Comparison of ENCODE assay signal across 17 mouse cellular contexts in the genomic region with DNA sequence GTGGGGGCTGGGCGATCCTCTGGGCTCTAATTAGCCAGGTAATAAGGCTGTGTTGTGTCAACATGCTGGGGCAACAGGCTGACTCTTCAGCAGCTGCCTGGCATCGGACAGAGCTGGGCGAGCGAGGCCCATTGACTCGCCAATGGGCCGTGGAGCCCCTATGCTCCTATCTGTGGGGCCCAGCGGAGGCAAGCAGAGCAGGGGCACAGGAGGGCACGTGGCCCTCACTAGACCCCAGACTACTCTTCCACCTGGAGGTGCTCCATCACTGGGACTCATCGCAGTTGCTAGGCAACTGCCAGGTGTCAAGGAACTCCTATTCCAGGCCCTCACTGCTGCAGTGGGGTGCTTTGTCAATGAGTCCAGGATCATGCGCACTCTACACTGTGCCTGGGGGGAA.
DNase-seq lines count a peak whose midpoint lies in the region; ATAC-seq and TF ChIP-seq lines count a peak whose summit lies in the region.
"Had no signal": no experiment of that assay in that cellular context is flagged by ENCODE, and none has a peak within 500 bp of the region (broad histone marks: within the 10 kb centered on the region; RNA-seq: fewer than 3 reads in every experiment).

No protein-coding gene starts in this region.

- no peak overlapping the region for H3K9ac ChIP-seq in kidney, embryonic 15.5 days
- H3K9ac ChIP-seq in forebrain, embryonic 13.5 days: no peak overlapping the region
- H3K9ac ChIP-seq in hindbrain, embryonic 15.5 days: no peak overlapping the region
- H3K9ac ChIP-seq in midbrain, postnatal 0 days (replicated peaks; ENCODE audit: low read length, poor library complexity, severe bottlenecking): no peak overlapping the region

- H3K9me3 ChIP-seq in kidney, embryonic 15.5 days (replicated peaks): 0 out of 2 replicates have a peak, but pooled peaks cover 3% of the 10 kb centered on the region
- H3K9me3 ChIP-seq in forebrain, embryonic 13.5 days (replicated peaks): no peaks in the 10 kb centered on the region; the same call in 1 of the 2 replicates
- no peaks in the 10 kb centered on the region for H3K9me3 ChIP-seq in hindbrain, embryonic 15.5 days
- no peaks in the 10 kb centered on the region for H3K9me3 ChIP-seq in midbrain, postnatal 0 days (ENCODE audit: low read length)

- peaks cover 54% of the 10 kb centered on the region for H3K27me3 ChIP-seq in kidney, embryonic 15.5 days
- H3K27me3 ChIP-seq in forebrain, embryonic 13.5 days: no peaks in the 10 kb centered on the region
- no peaks in the 10 kb centered on the region for H3K27me3 ChIP-seq in hindbrain, embryonic 15.5 days
- H3K27me3 ChIP-seq in midbrain, postnatal 0 days (ENCODE audit: insufficient read depth, low read length): no peaks in the 10 kb centered on the region

- no peaks in the 10 kb centered on the region for H3K36me3 ChIP-seq in kidney, embryonic 15.5 days
- H3K36me3 ChIP-seq in forebrain, embryonic 13.5 days (ENCODE audit: poor library complexity, severe bottlenecking): no peaks in the 10 kb centered on the region
- H3K36me3 ChIP-seq in hindbrain, embryonic 15.5 days: no peaks in the 10 kb centered on the region
- H3K36me3 ChIP-seq in midbrain, postnatal 0 days (ENCODE audit: insufficient read depth, low read length): no peaks in the 10 kb centered on the region

- no peak overlapping the region for H3K27ac ChIP-seq in kidney, embryonic 15.5 days
- no peak overlapping the region for H3K27ac ChIP-seq in forebrain, embryonic 13.5 days
- H3K27ac ChIP-seq in hindbrain, embryonic 15.5 days (replicated peaks): no peak overlapping the region
- no peak overlapping the region for H3K27ac ChIP-seq in midbrain, postnatal 0 days (ENCODE audit: low read depth, low read length)
- H3K27ac ChIP-seq: gastrocnemius, adult 2 months; heart, adult 2 months had no signal

- no peak for DNase-seq in kidney, postnatal 10 days
- no peak for DNase-seq in midbrain, postnatal 0 days (ENCODE audit: low spot score)
- no peak for DNase-seq in spleen, postnatal 4 days (ENCODE audit: low spot score in 2 of 2)
- DNase-seq in urinary bladder, adult 18-20 months (ENCODE audit: low spot score in 2 of 2): no peak
- DNase-seq in right cerebral cortex, postnatal 14 days: no peak
- DNase-seq: adrenal gland, adult 2 months; cerebellum, postnatal 10 days; gastrocnemius, adult 2 months; heart, adult 2 months; heart, postnatal 14 days; kidney, adult 11 months; left cerebral cortex, postnatal 4 days; lung, postnatal 36 days; thymus, postnatal 4 days had no signal

- peak; percentile 94 for ATAC-seq in kidney, embryonic 15.5 days (replicated peaks; ENCODE audit: low FRiP score)
- ATAC-seq in forebrain, embryonic 13.5 days: peak; percentile 38; the same call in 1 of the 2 replicates
- peak; percentile 55 for ATAC-seq in hindbrain, embryonic 15.5 days (ENCODE audit: low FRiP score, low read depth)
- ATAC-seq in midbrain, postnatal 0 days (ENCODE audit: low FRiP score): 0 out of 2 replicates have a peak, but pooled peaks have one; percentile 31

- H3K4me2 ChIP-seq in kidney, embryonic 15.5 days: no peak overlapping the region
- no peak overlapping the region for H3K4me2 ChIP-seq in forebrain, embryonic 13.5 days
- H3K4me2 ChIP-seq in hindbrain, embryonic 15.5 days: no peak overlapping the region
- H3K4me2 ChIP-seq in midbrain, postnatal 0 days (ENCODE audit: low read depth, low read length, poor library complexity, severe bottlenecking): no peak overlapping the region

- WGBS in kidney, embryonic 15.5 days: 45% methylated on average over 10 of the region's 10 CpGs
- WGBS in forebrain, embryonic 13.5 days: 68% methylated on average over 10 of the region's 10 CpGs
- 74% methylated on average over 10 of the region's 10 CpGs for WGBS in hindbrain, embryonic 15.5 days
- 80% methylated on average over 10 of the region's 10 CpGs for WGBS in midbrain, postnatal 0 days

- peaks cover 20% of the 10 kb centered on the region for H3K4me1 ChIP-seq in kidney, embryonic 15.5 days
- peaks cover 22% of the 10 kb centered on the region for H3K4me1 ChIP-seq in forebrain, embryonic 13.5 days
- H3K4me1 ChIP-seq in hindbrain, embryonic 15.5 days (replicated peaks): peaks cover 10% of the 10 kb centered on the region
- H3K4me1 ChIP-seq in midbrain, postnatal 0 days (ENCODE audit: insufficient read depth, low read length): peaks cover 11% of the 10 kb centered on the region

- no peak overlapping the region for H3K4me3 ChIP-seq in kidney, embryonic 15.5 days (replicated peaks)
- no peak overlapping the region for H3K4me3 ChIP-seq in forebrain, embryonic 13.5 days
- H3K4me3 ChIP-seq in hindbrain, embryonic 15.5 days: no peak overlapping the region
- no peak overlapping the region for H3K4me3 ChIP-seq in midbrain, postnatal 0 days (ENCODE audit: low read depth, low read length)
- H3K4me3 ChIP-seq: gastrocnemius, adult 2 months; heart, adult 2 months had no signal

- TF ChIP-seq CTCF in midbrain, postnatal 0 days (IDR thresholded peaks at IDR 0.05): no peak

Comparison
In these comparisons a context has a peak if more than half of its experiments do, and no peak if none do; other contexts are left out.
1. ATAC-seq: peak in every context shown above with its lines; median percentile 94 in kidney, embryonic 15.5 days; 55 in hindbrain, embryonic 15.5 days; 38 in forebrain, embryonic 13.5 days; 31 in midbrain, postnatal 0 days.